Mouse (Mus musculus) ES-Bruce4 (cell line): ENCODE results near the gene Eif3l. TPM values are rescaled to one million over a fixed set of nuclear protein-coding genes. Genes with fewer than 3 reads are reported as not detected.

Source experiments
- H3K27ac ChIP-seq: 2 replicates; pipeline ENCODE4 v1.5.1; 2012; ENCODE audit warnings: low read length, inconsistent platforms; ENCODE audit not compliant: insufficient read depth
- H3K27me3 ChIP-seq: 2 replicates; pipeline ENCODE4 v1.6.1; 2012; ENCODE audit warnings: mild to moderate bottlenecking, low read length, inconsistent platforms; ENCODE audit not compliant: control insufficient read depth, poor library complexity, insufficient read depth, severe bottlenecking
- H3K36me3 ChIP-seq: 2 replicates; pipeline ENCODE4 v1.6.1; 2012; ENCODE audit warnings: inconsistent platforms, mild to moderate bottlenecking, low read length, moderate library complexity; ENCODE audit not compliant: control insufficient read depth, poor library complexity, insufficient read depth, severe bottlenecking
- H3K4me1 ChIP-seq: one replicate; pipeline ENCODE4 v1.8.1; 2011; ENCODE audit warnings: low read length; ENCODE audit not compliant: control insufficient read depth, insufficient read depth
- H3K4me3 ChIP-seq: 2 replicates; pipeline ENCODE4 v1.5.1; 2011; ENCODE audit warnings: low read depth, mild to moderate bottlenecking, low read length
- H3K9ac ChIP-seq: 2 replicates; pipeline ENCODE4 v1.6.1; 2012; ENCODE audit warnings: low read depth, mild to moderate bottlenecking, inconsistent platforms; ENCODE audit not compliant: poor library complexity, severe bottlenecking
- H3K9me3 ChIP-seq: replicated peaks from 2 replicates; pipeline ENCODE4 v1.6.1; 2012; ENCODE audit warnings: mild to moderate bottlenecking, low read length, inconsistent platforms; ENCODE audit not compliant: control insufficient read depth, poor library complexity, insufficient read depth, severe bottlenecking
- CTCF ChIP-seq: IDR thresholded peaks from one replicate; pipeline ENCODE4 v1.8.1; 2011; ENCODE audit warnings: low read depth, low read length
- EP300 ChIP-seq: IDR thresholded peaks from 2 replicates; pipeline ENCODE4 v1.6.1; 2011; ENCODE audit warnings: low read depth, low read length; ENCODE audit not compliant: insufficient read depth
- POLR2A ChIP-seq: IDR thresholded peaks from one replicate; pipeline ENCODE4 v1.8.1; 2011; ENCODE audit warnings: low read length; ENCODE audit not compliant: insufficient read depth
- polyA plus RNA-seq: library from polyadenylated mRNA; stranded (reverse); fragments of >200 nt; gene quantifications from 2 replicates; pipeline ENCODE4 v1.2.4, GENCODE M21; 2011; ENCODE audit warnings: low read depth; ENCODE audit not compliant: missing spikeins, insufficient read depth, insufficient read length

Eif3l gene
- polyA plus RNA-seq, 1 experiment: 608 TPM

DNA sequence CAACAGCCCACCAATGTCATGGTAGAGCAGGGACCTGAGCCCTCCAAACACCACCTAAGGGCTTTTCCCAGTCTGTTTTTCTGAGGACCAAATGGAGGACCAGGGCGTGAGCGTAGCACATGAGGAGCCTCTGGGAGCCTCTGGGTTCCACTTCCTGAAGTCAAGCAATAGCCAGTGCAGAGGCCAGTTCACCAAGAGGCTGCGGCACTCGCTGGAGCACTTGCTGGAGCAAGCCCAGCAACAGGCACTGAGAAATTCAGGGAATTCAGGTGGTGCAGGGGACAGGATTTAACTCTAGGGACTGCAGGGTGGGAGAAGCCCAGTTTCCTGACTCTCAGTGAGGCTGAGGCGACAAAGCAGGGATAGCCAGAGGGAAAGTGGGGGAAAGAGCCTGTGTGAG lies 23.2 kb downstream of the Eif3l start:
- Histone ChIP-seq H3K9me3 (no peaks in the 10 kb centered on the region), H3K27ac (no peak overlapping the region), H3K4me3 (no peak overlapping the region), H3K36me3 (peaks cover 17% of the 10 kb centered on the region), H3K27me3 (no peaks in the 10 kb centered on the region), H3K4me1 (no peaks in the 10 kb centered on the region), H3K9ac (no peak overlapping the region)
- TF ChIP-seq EP300: no peak
- no peak for TF ChIP-seq CTCF
- no peak for TF ChIP-seq POLR2A

DNA sequence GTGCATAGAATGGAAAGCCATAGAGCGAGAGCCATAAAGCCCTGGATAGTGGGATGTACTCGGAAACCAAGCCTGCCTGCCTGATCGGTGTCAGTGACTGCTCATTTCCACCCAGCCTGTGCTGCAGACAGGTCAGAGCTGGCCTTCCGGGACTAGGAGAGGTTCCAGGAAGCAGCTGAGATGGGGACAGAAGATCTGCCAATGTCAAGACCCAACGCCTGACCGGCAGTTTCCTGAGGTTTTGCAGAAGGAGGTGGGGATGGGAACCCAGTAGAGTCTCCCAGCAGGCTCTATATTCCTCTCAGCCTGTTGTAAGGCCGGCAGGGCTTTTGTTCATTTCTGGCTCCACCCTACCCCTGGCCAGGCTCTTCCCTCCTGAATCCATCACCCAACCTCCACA lies 23.9 kb downstream of the Eif3l start:
- Histone ChIP-seq H3K9me3 (no peaks in the 10 kb centered on the region), H3K36me3 (peaks cover 11% of the 10 kb centered on the region), H3K27me3 (no peaks in the 10 kb centered on the region), H3K9ac (no peak overlapping the region), H3K4me3 (no peak overlapping the region), H3K27ac (no peak overlapping the region), H3K4me1 (no peaks in the 10 kb centered on the region)
- no peak for TF ChIP-seq CTCF
- TF ChIP-seq POLR2A: no peak
- TF ChIP-seq EP300: no peak

DNA sequence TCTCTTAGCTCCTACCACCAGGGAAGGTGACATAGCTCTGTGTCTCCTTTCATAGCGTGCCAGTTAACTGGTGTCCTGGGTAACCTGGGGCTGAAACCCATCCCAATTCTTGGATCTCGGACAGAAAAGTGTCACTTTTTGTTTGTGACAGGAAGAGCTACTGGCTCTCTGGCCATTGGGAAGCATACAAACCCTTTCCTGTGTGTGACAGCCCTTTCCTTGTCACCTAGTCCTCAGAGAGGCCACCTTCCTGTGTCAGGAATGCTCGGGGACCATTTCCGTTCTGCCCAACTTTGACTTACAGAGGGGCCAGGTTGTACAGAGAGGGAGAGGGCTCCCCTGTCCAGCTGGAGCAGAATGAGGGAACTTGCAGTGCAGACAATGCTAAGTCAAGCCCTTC lies 24.5 kb downstream of the Eif3l start:
- Histone ChIP-seq H3K27me3 (no peaks in the 10 kb centered on the region), H3K36me3 (peaks cover 5% of the 10 kb centered on the region), H3K9me3 (no peaks in the 10 kb centered on the region), H3K4me3 (no peak overlapping the region), H3K4me1 (no peaks in the 10 kb centered on the region), H3K27ac (no peak overlapping the region), H3K9ac (no peak overlapping the region)
- TF ChIP-seq CTCF: no peak
- no peak for TF ChIP-seq EP300
- TF ChIP-seq POLR2A: no peak

DNA sequence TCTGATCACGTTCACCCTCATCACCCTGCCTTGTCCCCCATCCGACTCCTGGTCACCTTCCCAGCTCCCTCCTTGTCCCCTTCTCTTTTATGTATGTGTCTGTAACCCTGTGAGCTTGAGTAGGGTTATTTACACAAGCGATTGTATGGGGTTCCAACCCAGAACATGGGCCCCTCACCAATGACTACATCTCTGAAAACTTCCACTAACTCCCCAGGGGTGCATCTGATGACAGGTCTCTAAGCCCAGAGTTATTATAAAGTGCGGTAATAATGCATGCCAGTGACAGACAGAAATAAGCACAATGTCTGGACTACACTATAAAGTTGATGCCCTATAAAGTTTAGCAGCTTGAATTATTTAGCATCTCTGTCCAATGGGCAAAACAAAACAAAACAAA lies 25.4 kb downstream of the Eif3l start:
- Histone ChIP-seq H3K27ac (no peak overlapping the region), H3K9me3 (no peaks in the 10 kb centered on the region), H3K9ac (no peak overlapping the region), H3K4me1 (peaks cover 2% of the 10 kb centered on the region), H3K36me3 (no peaks in the 10 kb centered on the region), H3K4me3 (no peak overlapping the region), H3K27me3 (no peaks in the 10 kb centered on the region)
- no peak for TF ChIP-seq EP300
- TF ChIP-seq CTCF: no peak

DNA sequence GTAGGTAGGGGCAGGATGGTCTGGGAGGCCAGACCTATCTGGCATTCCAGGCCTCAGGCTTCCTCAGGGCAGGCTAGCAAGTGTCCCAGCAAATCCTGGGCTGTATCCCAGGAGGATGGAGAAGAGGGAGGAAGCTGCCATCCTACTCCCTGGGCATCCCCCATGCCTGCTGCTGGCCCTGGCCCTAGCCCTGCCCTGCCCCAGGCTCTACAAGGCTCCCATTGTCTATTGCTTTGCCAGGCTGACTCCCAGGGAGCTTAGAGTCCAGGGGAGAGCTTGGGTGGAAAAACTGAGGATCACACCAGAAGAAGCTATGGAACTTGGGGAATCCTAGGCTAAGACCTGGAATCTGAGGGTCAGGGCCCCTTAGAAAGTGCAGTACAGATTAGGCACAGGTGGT lies 26.6 kb downstream of the Eif3l start:
- TF ChIP-seq EP300: no peak
- no peak for TF ChIP-seq CTCF
- no peak for TF ChIP-seq POLR2A
- Histone ChIP-seq H3K4me1 (peaks cover 2% of the 10 kb centered on the region), H3K4me3 (no peak overlapping the region), H3K9ac (no peak overlapping the region), H3K36me3 (no peaks in the 10 kb centered on the region), H3K9me3 (no peaks in the 10 kb centered on the region), H3K27me3 (no peaks in the 10 kb centered on the region), H3K27ac (no peak overlapping the region)

DNA sequence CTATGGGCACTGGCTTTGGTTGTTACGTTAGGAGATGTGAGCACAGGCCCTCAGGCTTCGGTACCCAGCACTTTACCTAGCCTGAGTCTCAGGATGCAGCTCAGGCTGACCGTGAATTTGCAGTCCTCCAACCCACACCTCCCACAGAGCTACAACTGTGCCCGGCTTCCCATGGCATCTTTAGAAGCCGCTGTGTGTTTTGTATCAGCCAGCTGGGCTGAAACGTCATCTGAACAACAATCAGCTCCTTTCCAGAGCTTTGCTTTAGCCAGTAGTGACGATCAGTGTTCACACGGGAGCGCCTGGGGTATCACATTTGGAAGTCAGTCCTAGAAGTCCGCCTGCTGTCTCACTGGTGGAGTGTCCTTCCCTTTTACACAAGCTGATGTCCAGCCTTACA lies 28.3 kb downstream of the Eif3l start:
- Histone ChIP-seq H3K4me1 (peaks cover 2% of the 10 kb centered on the region), H3K36me3 (no peaks in the 10 kb centered on the region), H3K4me3 (no peak overlapping the region), H3K27me3 (no peaks in the 10 kb centered on the region), H3K9me3 (no peaks in the 10 kb centered on the region), H3K9ac (no peak overlapping the region), H3K27ac (no peak overlapping the region)
- TF ChIP-seq EP300 (no peak), CTCF (no peak), POLR2A (no peak)
